Mouse (Mus musculus): Measurements from ENCODE around the gene Pnmt. TPM values are rescaled to one million over a fixed set of nuclear protein-coding genes. Genes with fewer than 3 reads are reported as not detected.

The Pnmt gene
- polyA plus RNA-seq, 1 experiment from 2014 or later, result 0.17 TPM

DNA sequence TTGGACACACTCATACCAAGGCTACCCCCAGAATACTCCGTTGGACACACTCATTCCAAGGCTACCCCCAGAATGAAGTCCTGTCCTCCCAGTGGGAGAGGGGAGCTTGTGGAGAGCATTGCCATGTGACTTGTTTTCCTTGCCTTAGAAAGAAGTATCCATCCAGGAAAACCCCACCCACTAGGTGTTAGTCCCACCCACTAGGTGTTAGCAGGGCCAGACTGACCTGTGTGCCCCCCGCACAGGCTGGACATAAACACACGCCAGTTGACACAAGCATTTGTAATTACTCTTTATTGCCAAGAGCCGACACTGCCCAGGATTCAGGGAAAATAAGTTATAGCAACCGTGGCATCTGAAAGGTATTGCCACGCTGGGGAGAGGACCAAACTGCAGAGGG lies 51.2 kb downstream of the Pnmt start:
- Histone ChIP-seq H3K9me3 (no peaks in the 10 kb centered on the region), H3K4me1 (peaks cover 9% of the 10 kb centered on the region), H3K27ac (no peak overlapping the region), H3K9ac (no peak overlapping the region), H3K36me3 (replicated peaks) (peaks cover 22% of the 10 kb centered on the region), H3K4me3 (replicated peaks) (no peak overlapping the region), H3K27me3 (no peaks in the 10 kb centered on the region), H3K4me2 (no peak overlapping the region)
- WGBS, result 86% methylated on average over 6 of the region's 6 CpGs
- no peak for ATAC-seq (ENCODE audit: low FRiP score)

Other genes starting within 250 kb of the Pnmt start
- 29.5 and 29.9 TPM in 2 replicates for gene Fbxl20, start 236.0 kb upstream of the Pnmt start, polyA plus RNA-seq (2016; fragmentation: Nextera tagmentation; extraction: Ambion mirVana)
- gene Med1, start 193.2 kb upstream of the Pnmt start, polyA plus RNA-seq (2016; fragmentation: Nextera tagmentation; extraction: Ambion mirVana), result 68.7 and 79.9 TPM in 2 replicates
- 17.9 and 20.0 TPM in 2 replicates for gene Cdk12, start 183.4 kb upstream of the Pnmt start, polyA plus RNA-seq (2016; fragmentation: Nextera tagmentation; extraction: Ambion mirVana)
- gene Neurod2, start 56.8 kb upstream of the Pnmt start, polyA plus RNA-seq (2016; fragmentation: Nextera tagmentation; extraction: Ambion mirVana), result 19.9 and 20.5 TPM in 2 replicates
- 3.0 and 3.1 TPM in 2 replicates for gene Ppp1r1b, start 38.0 kb upstream of the Pnmt start, polyA plus RNA-seq (2016; fragmentation: Nextera tagmentation; extraction: Ambion mirVana)
- gene Stard3, start 28.1 kb upstream of the Pnmt start, polyA plus RNA-seq (2016; fragmentation: Nextera tagmentation; extraction: Ambion mirVana), result 42.0 and 42.5 TPM in 2 replicates
- gene Tcap, start 2.6 kb upstream of the Pnmt start, polyA plus RNA-seq (2016; fragmentation: Nextera tagmentation; extraction: Ambion mirVana), result 0.20 and 0.36 TPM in 2 replicates
- 7.7 and 8.3 TPM in 2 replicates for gene Pgap3, start 14.0 kb downstream of the Pnmt start, polyA plus RNA-seq (2016; fragmentation: Nextera tagmentation; extraction: Ambion mirVana)
- 16.4 and 17.8 TPM in 2 replicates for gene Erbb2, start 26.0 kb downstream of the Pnmt start, polyA plus RNA-seq (2016; fragmentation: Nextera tagmentation; extraction: Ambion mirVana)
- gene Mien1, start 52.5 kb downstream of the Pnmt start, polyA plus RNA-seq (2016; fragmentation: Nextera tagmentation; extraction: Ambion mirVana), result 142 and 154 TPM in 2 replicates
- 1.1 and 1.6 TPM in 2 replicates for gene Grb7, start 59.9 kb downstream of the Pnmt start, polyA plus RNA-seq (2016; fragmentation: Nextera tagmentation; extraction: Ambion mirVana)
- 0.04 TPM in 1 of 2 replicates, not detected in the other for gene Ikzf3, start 159.6 kb downstream of the Pnmt start, polyA plus RNA-seq (2016; fragmentation: Nextera tagmentation; extraction: Ambion mirVana)
- gene Zpbp2, start 164.6 kb downstream of the Pnmt start, polyA plus RNA-seq (2016; fragmentation: Nextera tagmentation; extraction: Ambion mirVana), result 0.17 TPM in 1 of 2 replicates, not detected in the other
- gene Ormdl3, start 200.9 kb downstream of the Pnmt start, polyA plus RNA-seq (2016; fragmentation: Nextera tagmentation; extraction: Ambion mirVana), result 67.3 and 67.4 TPM in 2 replicates
- not detected in 2 replicates for gene Lrrc3c, start 211.8 kb downstream of the Pnmt start, polyA plus RNA-seq (2016; fragmentation: Nextera tagmentation; extraction: Ambion mirVana)
- 1.2 and 1.4 TPM in 2 replicates for gene Gm12355, start 239.2 kb downstream of the Pnmt start, polyA plus RNA-seq (2016; fragmentation: Nextera tagmentation; extraction: Ambion mirVana)
- not detected in 2 replicates for gene Gsdma3, start 239.9 kb downstream of the Pnmt start, polyA plus RNA-seq (2016; fragmentation: Nextera tagmentation; extraction: Ambion mirVana)